Mouse (Mus musculus) embryonic facial prominence, embryonic 11.5 days (tissue): ENCODE data around the gene Hipk4. TPM values are rescaled to one million over a fixed set of nuclear protein-coding genes. Genes with fewer than 3 reads are reported as not detected.
"Not testable (repeated sequence)": the region's sequence is repeated elsewhere in the genome, so short reads cannot be mapped to it uniquely, and the experiment has no call there.

ENCODE experiments used
- ATAC-seq: fragments of 200-750 bp; cut with Nextera tagmentation; replicated peaks from 2 replicates; pipeline ENCODE4 v1.8.0; 2017; ENCODE audit warnings: low read depth; ENCODE audit not compliant: insufficient number of reproducible peaks, low FRiP score, low TSS enrichment
- DNase-seq: peaks from one replicate; pipeline ENCODE4 v3.0.0-alpha.2; 2015; ENCODE audit warnings: low spot score
- H3K27ac ChIP-seq: fragments of 300-500 bp; sonication (generic); replicated peaks from 2 replicates; pipeline ENCODE4 v1.5.1; 2014; ENCODE audit warnings: mild to moderate bottlenecking, low read depth, low read length, control low read depth
- H3K27me3 ChIP-seq: fragments of 300-500 bp; sonication (generic); 2 replicates; pipeline ENCODE4 v1.6.1; 2014; ENCODE audit warnings: mild to moderate bottlenecking, low read length, moderate library complexity, mixed read lengths; ENCODE audit not compliant: control insufficient read depth, insufficient read depth
- H3K36me3 ChIP-seq: fragments of 300-500 bp; sonication (generic); replicated peaks from 2 replicates; pipeline ENCODE4 v1.6.1; 2014; ENCODE audit warnings: low read depth, mild to moderate bottlenecking, low read length, moderate library complexity, mixed read lengths; ENCODE audit not compliant: control insufficient read depth, insufficient read depth
- H3K4me1 ChIP-seq: fragments of 300-500 bp; sonication (generic); 2 replicates; pipeline ENCODE4 v1.6.1; 2014; ENCODE audit warnings: low read length, mixed read lengths; ENCODE audit not compliant: control insufficient read depth, insufficient read depth
- H3K4me2 ChIP-seq: fragments of 300-500 bp; sonication (generic); 2 replicates; pipeline ENCODE4 v1.6.1; 2014; ENCODE audit warnings: low read depth, mild to moderate bottlenecking, control low read depth, low read length, moderate library complexity
- H3K4me3 ChIP-seq: fragments of 300-500 bp; sonication (generic); 2 replicates; pipeline ENCODE4 v1.5.1; 2014; ENCODE audit warnings: low read depth, low read length, control low read depth
- H3K9ac ChIP-seq: fragments of 300-500 bp; sonication (generic); replicated peaks from 2 replicates; pipeline ENCODE4 v1.6.1; 2014; ENCODE audit warnings: mild to moderate bottlenecking, control low read depth, low read length
- H3K9me3 ChIP-seq: fragments of 300-500 bp; sonication (generic); replicated peaks from 2 replicates; pipeline ENCODE4 v1.6.1; 2016; ENCODE audit warnings: mild to moderate bottlenecking, low read length, inconsistent platforms, mixed read lengths; ENCODE audit not compliant: control insufficient read depth
- WGBS: fragments of 180-500 bp; shearing (Covaris S2); extraction: QIAGEN DNeasy Blood & Tissue Kit; methylation state at CpG from one replicate; pipeline ENCODE4 v1.1.7; 2014; 5-methylcytosine and 5-hydroxymethylcytosine counted together
- polyA plus RNA-seq: library from polyadenylated mRNA; unstranded; fragments of >200 nt; fragmentation: Nextera tagmentation; extraction: Ambion mirVana; gene quantifications from 2 replicates; pipeline ENCODE4 v1.2.1, GENCODE M21; 2014

The Hipk4 gene
- polyA plus RNA-seq, 1 experiment from 2014 or later, result 0.36 TPM

DNA sequence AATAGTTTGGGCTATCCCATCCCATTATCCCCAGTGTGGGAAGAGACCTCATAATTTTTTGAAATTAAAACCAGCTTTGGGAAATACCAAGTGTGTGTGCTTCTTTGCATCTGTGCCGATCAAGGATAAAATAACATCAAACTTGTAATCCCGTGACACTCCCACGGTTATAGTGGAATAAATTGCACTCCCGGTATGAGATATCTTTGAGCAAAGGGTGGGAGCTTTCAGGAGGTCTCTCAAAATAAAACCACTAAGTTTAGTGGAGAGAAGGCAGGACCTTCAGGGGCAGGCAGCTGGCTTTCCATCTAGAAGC, 32.9 kb upstream of the Hipk4 start:
- Histone ChIP-seq H3K27me3 (no peaks in the 10 kb centered on the region), H3K4me1 (peaks cover 3% of the 10 kb centered on the region; the same call in 1 of the 2 replicates), H3K4me2 (peak overlapping the region; percentile 76), H3K36me3 (no peaks in the 10 kb centered on the region), H3K27ac (peak overlapping the region; percentile 62), H3K9ac (peak overlapping the region; percentile 57), H3K9me3 (no peaks in the 10 kb centered on the region), H3K4me3 (peak overlapping the region; percentile 33)
- no peak for DNase-seq
- ATAC-seq, result no peak
- 32% methylated on average over 4 of the region's 4 CpGs for WGBS

DNA sequence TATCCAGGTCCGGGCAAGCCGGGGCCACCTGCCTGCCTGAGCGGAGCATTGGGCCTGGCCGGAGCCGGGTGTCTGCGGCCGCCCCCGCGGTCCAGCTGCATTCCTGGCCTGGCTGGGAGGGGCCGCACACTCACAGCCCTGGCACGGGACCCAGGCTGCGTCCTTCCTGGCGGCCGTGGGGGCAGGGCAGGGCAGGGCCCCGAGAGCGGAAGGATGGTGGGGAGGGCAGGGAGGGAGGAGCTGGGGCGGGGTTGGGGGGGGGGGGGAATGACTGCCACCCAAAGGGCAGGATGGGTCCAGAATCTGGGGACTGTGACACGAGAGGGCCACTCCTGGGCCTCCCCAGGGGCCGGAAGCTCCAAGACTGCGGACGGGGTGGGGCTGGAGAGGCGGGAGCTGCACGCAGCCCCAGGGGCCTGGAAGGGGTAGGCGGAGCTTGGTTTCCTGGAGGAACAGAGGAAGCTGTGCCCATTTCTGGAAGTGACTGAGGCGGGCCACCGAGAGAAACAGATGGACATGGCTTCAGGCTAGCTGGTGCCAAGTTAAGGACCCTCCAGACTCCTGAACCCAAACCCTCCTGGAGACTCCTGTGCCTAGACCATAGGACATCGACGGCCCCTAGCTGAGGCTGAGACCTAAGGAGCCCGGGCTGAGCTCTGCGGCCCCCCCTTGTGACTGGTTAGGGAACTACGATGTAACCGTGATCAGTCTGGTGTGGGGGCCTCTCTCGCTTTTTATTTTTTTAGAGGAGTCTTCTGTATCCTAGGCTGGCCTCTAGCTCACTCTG, 32.3 kb upstream of the Hipk4 start:
- Histone ChIP-seq H3K27me3 (no peaks in the 10 kb centered on the region), H3K27ac (peak overlapping the region; percentile 62), H3K9me3 (no peaks in the 10 kb centered on the region), H3K4me1 (peaks cover 3% of the 10 kb centered on the region; the same call in 1 of the 2 replicates), H3K4me3 (peak overlapping the region; percentile 33), H3K36me3 (no peaks in the 10 kb centered on the region), H3K9ac (peak overlapping the region; percentile 57), H3K4me2 (peak overlapping the region; percentile 76)
- peak; percentile 41 for ATAC-seq
- WGBS, result under 1% methylated on average over 23 of the region's 33 CpGs
- DNase-seq, result peak; percentile 84

DNA sequence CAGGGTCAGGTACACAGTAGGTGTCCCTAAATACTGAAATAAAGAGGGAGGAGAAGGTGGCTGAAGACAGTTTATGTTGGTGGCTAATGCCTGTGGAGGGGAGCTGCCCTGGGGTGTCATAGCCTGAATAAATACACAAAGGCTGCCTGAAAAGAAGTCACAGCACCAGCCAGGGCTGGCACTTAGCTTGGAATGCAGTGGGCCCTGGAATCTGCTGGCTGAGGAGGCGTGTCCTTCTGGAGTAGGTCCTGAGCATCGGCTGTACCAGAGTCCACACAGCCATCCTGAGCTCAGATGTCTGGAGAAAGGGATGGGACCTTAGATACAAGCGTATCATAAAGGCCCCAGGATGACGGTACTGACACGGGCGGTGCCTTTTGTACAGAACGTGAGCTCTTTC, 31.2 kb upstream of the Hipk4 start:
- DNase-seq (no peak), ATAC-seq (no peak)
- no peak overlapping the region for H3K4me3 ChIP-seq
- peaks cover 3% of the 10 kb centered on the region; the same call in 1 of the 2 replicates for H3K4me1 ChIP-seq
- H3K9me3 ChIP-seq, result no peaks in the 10 kb centered on the region
- no peak overlapping the region for H3K9ac ChIP-seq
- no peak overlapping the region for H3K4me2 ChIP-seq
- no peak overlapping the region for H3K27ac ChIP-seq
- H3K27me3 ChIP-seq, result no peaks in the 10 kb centered on the region
- no peaks in the 10 kb centered on the region for H3K36me3 ChIP-seq
- 71% methylated on average over 7 of the region's 7 CpGs for WGBS

DNA sequence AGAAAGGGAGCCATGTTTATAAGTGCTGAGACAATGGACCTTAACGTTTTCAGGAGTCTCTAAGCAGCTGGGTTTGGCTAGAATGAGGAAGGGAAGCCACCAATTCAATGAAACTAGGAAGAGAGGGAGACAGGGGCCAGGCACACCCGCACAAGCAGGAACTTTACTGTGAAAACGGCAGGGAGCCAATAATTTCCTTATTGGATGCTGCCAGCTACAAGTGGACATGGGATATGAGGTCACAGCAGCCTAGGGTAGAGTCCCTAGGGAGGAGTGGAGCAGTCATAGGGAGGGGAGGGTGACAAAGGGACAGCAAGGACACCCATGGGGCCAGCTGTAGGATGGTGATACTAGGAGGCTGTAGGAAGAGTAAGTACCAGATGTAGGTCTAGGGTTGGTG, 30.0 kb upstream of the Hipk4 start:
- Histone ChIP-seq H3K9ac (no peak overlapping the region), H3K27me3 (no peaks in the 10 kb centered on the region), H3K9me3 (no peaks in the 10 kb centered on the region), H3K4me2 (no peak overlapping the region), H3K27ac (no peak overlapping the region), H3K4me3 (no peak overlapping the region), H3K4me1 (peaks cover 3% of the 10 kb centered on the region; the same call in 1 of the 2 replicates), H3K36me3 (no peaks in the 10 kb centered on the region)
- ATAC-seq, result no peak
- WGBS, result 80% methylated on average over 3 of the region's 3 CpGs
- no peak for DNase-seq

DNA sequence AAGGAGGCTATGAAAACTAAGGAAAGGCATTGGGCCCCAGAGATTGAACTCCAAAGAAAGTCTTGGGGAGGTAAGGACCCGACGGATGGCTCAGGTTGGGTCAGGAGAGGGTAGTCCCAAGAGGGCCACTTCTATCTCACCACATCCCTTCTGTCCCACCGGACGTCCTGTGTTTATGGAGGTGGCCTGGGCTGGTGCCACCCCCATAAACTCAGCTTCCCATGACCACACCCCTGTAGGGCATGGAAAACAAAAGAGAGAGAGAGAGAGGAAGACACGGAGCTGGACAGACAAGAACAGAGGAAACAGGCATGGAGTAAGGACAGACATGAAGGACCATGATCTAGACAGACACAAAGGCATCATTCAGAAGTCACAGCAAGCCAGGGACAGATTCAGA, 29.6 kb upstream of the Hipk4 start:
- Histone ChIP-seq H3K9me3 (no peaks in the 10 kb centered on the region), H3K4me1 (peaks cover 3% of the 10 kb centered on the region; the same call in 1 of the 2 replicates), H3K4me3 (no peak overlapping the region), H3K36me3 (no peaks in the 10 kb centered on the region), H3K27ac (no peak overlapping the region), H3K4me2 (no peak overlapping the region), H3K27me3 (no peaks in the 10 kb centered on the region), H3K9ac (no peak overlapping the region)
- no peak for DNase-seq
- ATAC-seq, result no peak
- 85% methylated on average over 5 of the region's 5 CpGs for WGBS

DNA sequence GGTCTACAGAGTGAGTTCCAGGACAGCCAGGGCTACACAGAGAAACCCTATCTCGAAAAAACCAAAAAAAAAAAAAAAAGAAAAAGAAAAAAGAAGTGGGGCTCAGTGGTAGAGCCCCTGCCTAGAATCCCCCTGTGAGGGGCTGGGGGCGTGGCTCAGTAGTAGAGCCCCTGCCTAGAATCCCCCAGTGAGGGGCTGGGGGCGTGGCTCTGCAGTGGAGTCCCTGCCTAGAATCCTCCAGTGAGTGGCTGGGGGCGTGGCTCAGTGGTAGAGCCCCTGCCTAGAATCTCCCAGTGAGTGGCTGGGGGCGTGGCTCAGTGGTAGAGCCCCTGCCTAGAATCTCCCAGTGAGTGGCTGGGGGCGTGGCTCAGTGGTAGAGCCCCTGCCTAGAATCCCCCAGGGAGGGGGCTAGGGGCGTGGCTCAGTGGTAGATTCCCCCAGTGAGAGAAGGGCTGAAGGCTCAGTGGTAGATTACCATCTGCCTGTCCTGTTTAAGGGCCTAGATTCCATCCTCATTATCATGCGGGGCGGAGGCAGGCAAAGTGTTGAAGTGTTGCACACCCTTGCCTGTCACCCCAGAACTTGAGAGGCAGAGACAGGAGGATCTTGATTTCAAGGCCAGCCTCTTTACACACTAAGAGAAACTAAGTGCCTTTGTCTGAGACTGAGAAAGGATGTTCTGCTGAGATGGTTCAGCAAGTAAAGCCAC, 28.3 kb upstream of the Hipk4 start:
- not testable (repeated sequence) for H3K4me1 ChIP-seq, H3K27me3 ChIP-seq, H3K27ac ChIP-seq, DNase-seq, H3K9me3 ChIP-seq, H3K4me3 ChIP-seq, H3K9ac ChIP-seq, ATAC-seq, H3K36me3 ChIP-seq, H3K4me2 ChIP-seq
- WGBS, result 93% methylated on average over 9 of the region's 9 CpGs

DNA sequence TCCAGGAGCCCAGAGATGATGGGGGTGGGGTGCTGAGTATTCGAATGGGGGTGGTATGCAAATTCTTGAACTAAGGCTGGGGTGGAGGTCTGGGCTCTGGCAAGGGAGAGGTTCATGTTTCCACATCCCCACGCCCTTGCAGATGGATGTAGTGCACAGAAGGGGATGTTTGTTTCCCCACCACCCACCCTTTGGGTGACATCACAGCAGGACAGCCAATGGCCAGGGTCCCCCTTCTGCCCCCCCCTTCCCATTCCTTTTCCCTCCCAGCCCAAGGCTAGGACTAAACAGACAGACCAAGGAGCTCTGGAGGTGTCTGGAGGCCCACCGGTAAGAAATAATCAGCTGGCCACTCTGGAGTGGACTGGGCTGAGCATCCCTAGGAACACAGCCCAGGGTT, 24.0 kb upstream of the Hipk4 start, which contains the start of gene Prx:
Gene Prx, plus strand, starts transcription at position 289 of the 400 bp plus-strand sequence.
- WGBS, result 39% methylated on average over 3 of the region's 3 CpGs
- Histone ChIP-seq H3K9me3 (no peaks in the 10 kb centered on the region), H3K36me3 (no peaks in the 10 kb centered on the region), H3K4me1 (no peaks in the 10 kb centered on the region), H3K27me3 (no peaks in the 10 kb centered on the region), H3K4me2 (no peak within 1 kb of the TSS), H3K9ac (no peak within 1 kb of the TSS), H3K27ac (no peak within 1 kb of the TSS), H3K4me3 (no peak within 1 kb of the TSS)
- DNase-seq, result peak; percentile 11
- 0 out of 2 replicates have a peak, but pooled peaks have one; percentile 22 for ATAC-seq

DNA sequence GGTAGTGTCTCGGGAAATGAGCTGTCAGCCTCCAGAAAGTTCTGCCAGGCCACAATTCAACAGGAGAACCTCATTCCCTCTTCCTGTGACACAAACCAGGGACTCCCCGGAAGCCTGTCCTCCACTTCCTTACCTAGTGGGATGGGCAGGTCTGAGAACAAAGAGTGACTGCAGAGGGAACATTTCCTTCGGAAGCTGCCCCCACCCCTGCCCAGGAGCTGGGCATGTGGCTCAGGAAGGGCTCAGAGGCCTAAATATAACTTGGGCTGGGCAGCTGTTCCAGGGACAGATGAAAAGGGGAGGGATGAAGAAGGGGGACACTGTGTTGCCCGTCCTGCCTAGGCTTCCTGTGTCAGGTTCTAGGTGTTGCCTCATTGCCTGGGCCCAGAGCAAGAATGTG, 21.4 kb upstream of the Hipk4 start:
- Histone ChIP-seq H3K4me3 (no peak overlapping the region), H3K27ac (no peak overlapping the region), H3K27me3 (no peaks in the 10 kb centered on the region), H3K36me3 (no peaks in the 10 kb centered on the region), H3K4me2 (no peak overlapping the region), H3K4me1 (no peaks in the 10 kb centered on the region), H3K9me3 (no peaks in the 10 kb centered on the region), H3K9ac (no peak overlapping the region)
- DNase-seq, result no peak
- no peak for ATAC-seq
- WGBS, result 54% methylated on average over 4 of the region's 4 CpGs
